Mouse (Mus musculus): ENCODE measurements at regions not wholly inside any gene's neighbourhood (a gene's known extent, or its start where the extent isn't known, plus 50 kb on each side); places are given as distances from the start of the nearest gene placed in this dataset.

DNA sequence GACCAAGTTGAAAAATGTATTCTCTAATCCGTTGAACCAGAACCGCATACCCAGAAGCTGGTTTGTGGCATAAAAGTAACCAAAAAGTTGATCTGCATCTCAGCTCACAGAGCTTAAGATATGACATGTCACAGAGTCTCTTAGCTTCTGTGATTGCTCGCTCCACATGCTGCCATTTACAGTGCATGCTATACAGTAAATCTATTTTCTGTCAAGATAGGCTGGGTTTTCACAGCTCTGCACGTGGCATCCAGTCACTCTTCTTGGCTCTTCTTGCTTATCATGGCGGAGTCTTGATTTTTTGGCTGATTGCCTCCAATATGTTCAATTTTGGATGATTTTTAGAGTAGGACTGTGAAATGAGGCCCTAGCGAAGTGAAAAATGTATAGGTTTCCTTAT lies 397.5 kb downstream of the Hsfy2 start:
- no peaks in the 10 kb centered on the region for H3K4me1 ChIP-seq (replicated peaks; ENCODE audit: low read depth, low read length)
- TF ChIP-seq CTCF (conservative IDR thresholded peaks at IDR 0.05; ENCODE audit: low read length), result no peak
- no peak for TF ChIP-seq POU5F1 (IDR thresholded peaks at IDR 0.05; ENCODE audit: borderline replicate concordance, low read length)
- TF ChIP-seq NANOG (IDR thresholded peaks at IDR 0.05; ENCODE audit: borderline replicate concordance, low read length), result no peak
- H3K27me3 ChIP-seq (ENCODE audit: insufficient read depth, low read length), result no peaks in the 10 kb centered on the region
- no peak overlapping the region for H3K4me3 ChIP-seq (replicated peaks; ENCODE audit: low read length)
- no peaks in the 10 kb centered on the region for H3K9me3 ChIP-seq (ENCODE audit: low read length)
- H3K36me3 ChIP-seq (ENCODE audit: insufficient read depth, low read length), result no peaks in the 10 kb centered on the region

DNA sequence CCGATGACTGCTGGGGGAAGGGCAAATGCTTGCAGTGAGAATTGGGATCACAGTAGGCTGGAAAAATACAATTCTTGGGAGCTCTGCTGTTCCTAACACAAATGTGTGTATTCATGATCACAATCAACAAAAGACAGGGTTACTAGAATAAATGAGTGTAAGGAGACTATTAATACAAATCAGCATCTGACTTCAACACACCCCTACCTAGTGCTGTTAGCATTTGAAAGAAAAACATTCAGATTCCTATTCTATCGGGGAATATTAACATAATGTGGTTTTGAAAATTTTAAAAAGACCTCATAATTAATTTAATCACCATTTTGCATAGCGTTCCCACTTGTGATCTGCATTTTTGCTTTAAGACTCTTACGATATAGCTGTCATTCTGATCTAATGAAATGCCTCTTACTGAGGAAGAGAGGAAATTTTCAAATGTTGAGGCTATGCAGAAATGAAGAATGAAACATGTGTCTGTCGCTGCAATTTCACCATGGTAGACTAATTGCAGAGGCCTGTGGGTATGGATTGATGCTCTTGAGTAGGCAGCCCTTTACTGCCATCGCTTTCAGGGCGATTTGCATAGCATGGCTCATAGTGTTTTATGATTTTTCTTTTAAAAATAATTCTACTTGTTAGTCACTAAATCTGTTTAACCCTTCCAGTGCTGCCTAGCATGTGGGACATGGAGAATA lies 410.8 kb downstream of the Hsfy2 start:
- Histone ChIP-seq H3K4me3 (replicated peaks; ENCODE audit: low read length) (no peak overlapping the region), H3K36me3 (ENCODE audit: insufficient read depth, low read length) (no peaks in the 10 kb centered on the region), H3K9me3 (ENCODE audit: low read length) (no peaks in the 10 kb centered on the region), H3K27me3 (ENCODE audit: insufficient read depth, low read length) (no peaks in the 10 kb centered on the region), H3K4me1 (replicated peaks; ENCODE audit: low read depth, low read length) (no peaks in the 10 kb centered on the region)
- TF ChIP-seq NANOG (IDR thresholded peaks at IDR 0.05; ENCODE audit: borderline replicate concordance, low read length) (no peak), POU5F1 (IDR thresholded peaks at IDR 0.05; ENCODE audit: borderline replicate concordance, low read length) (no peak), CTCF (conservative IDR thresholded peaks at IDR 0.05; ENCODE audit: low read length) (no peak)

DNA sequence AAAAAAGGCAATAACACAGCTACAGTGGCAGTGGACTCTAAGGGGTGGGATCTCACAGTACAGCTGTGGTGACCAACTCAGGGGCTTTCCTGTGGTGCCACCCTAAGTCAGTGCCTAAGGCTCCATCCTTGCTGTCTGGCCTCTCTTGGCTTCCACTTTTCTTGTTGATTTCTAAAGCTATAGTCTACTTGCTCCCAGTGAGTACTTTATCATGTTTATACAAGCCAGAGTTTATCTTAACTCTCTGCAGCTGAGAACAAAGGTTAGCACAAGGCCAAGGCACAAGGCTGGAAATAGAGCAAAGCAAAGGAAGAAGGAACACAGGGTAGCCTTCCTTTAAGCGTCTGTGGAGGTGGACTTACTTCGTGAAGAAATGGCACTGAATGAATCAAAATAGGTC lies 417.5 kb downstream of the Hsfy2 start:
- H3K9me3 ChIP-seq (ENCODE audit: low read length), result no peaks in the 10 kb centered on the region
- H3K36me3 ChIP-seq (ENCODE audit: insufficient read depth, low read length), result no peaks in the 10 kb centered on the region
- H3K27me3 ChIP-seq (ENCODE audit: insufficient read depth, low read length), result no peaks in the 10 kb centered on the region
- TF ChIP-seq NANOG (IDR thresholded peaks at IDR 0.05; ENCODE audit: borderline replicate concordance, low read length) (no peak), POU5F1 (IDR thresholded peaks at IDR 0.05; ENCODE audit: borderline replicate concordance, low read length) (no peak), CTCF (conservative IDR thresholded peaks at IDR 0.05; ENCODE audit: low read length) (no peak)
- H3K4me3 ChIP-seq (replicated peaks; ENCODE audit: low read length), result no peak overlapping the region
- no peaks in the 10 kb centered on the region for H3K4me1 ChIP-seq (replicated peaks; ENCODE audit: low read depth, low read length)

DNA sequence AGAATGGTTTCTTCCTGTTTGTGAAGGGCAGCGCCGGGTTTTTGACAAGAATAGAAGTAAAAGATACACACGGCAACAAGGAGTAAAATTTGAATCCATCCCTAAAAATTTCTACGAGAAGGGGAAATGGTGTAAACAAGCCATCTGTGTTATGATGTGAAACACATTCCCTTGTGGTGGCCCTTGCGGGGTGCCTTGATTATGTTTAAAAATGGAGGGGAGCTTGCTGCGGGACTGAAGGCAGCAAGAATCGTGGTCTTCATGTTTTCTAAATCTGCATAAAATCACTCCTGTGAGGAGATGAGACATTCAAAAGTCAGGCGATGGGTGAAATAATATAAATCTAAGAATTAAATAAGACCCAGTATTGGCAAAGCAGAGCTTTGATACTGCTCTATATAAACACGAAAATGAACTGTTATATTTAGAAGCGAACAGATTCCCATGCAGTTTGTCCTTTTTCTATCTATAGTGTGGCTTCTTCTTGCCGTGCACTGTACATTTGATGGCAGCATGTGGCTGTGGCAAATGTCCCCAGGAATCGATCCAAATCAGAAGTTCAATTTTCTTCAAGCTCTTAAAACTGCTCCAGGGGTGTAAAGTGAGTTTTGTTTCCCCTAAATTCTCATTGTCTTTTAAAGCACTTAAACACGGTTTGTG lies 426.4 kb downstream of the Hsfy2 start:
- H3K4me3 ChIP-seq (replicated peaks; ENCODE audit: low read length), result no peak overlapping the region
- H3K27me3 ChIP-seq (ENCODE audit: insufficient read depth, low read length), result no peaks in the 10 kb centered on the region
- no peaks in the 10 kb centered on the region for H3K36me3 ChIP-seq (ENCODE audit: insufficient read depth, low read length)
- H3K9me3 ChIP-seq (ENCODE audit: low read length), result peaks cover 2% of the 10 kb centered on the region
- no peak for TF ChIP-seq NANOG (IDR thresholded peaks at IDR 0.05; ENCODE audit: borderline replicate concordance, low read length)
- no peak for TF ChIP-seq CTCF (conservative IDR thresholded peaks at IDR 0.05; ENCODE audit: low read length)
- no peak for TF ChIP-seq POU5F1 (IDR thresholded peaks at IDR 0.05; ENCODE audit: borderline replicate concordance, low read length)
- H3K4me1 ChIP-seq (replicated peaks; ENCODE audit: low read depth, low read length), result no peaks in the 10 kb centered on the region

DNA sequence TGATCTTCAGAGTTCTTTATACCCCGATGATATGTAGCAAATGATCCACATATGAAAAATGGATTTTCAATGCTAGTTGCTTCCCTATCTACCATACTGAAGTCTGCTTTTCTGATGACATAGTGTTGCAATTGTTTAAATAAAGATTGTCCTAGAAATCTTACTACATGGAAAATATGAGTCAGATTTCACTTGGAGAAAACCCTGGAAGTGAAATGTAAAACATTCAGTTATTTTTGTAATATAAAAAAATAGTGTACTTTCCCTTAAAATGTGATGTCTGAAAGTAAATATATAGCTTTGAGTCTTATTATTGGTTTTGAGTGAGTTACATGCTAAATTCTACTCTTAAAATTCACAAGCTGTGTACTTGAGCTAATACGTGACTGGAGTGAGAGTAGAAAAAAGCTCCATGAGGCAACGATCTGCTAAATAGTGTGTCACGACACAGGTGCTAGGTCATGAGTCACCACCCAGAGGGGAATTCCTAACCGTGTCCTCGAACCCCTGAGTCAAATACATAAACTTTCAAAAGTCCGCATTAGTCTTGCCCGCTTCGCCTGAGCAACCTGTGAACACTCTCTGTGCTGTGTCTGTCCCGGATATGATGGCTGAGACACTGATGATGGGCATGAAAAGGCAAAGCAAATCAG lies 430.5 kb downstream of the Hsfy2 start:
- TF ChIP-seq POU5F1 (IDR thresholded peaks at IDR 0.05; ENCODE audit: borderline replicate concordance, low read length), result no peak
- no peak for TF ChIP-seq NANOG (IDR thresholded peaks at IDR 0.05; ENCODE audit: borderline replicate concordance, low read length)
- TF ChIP-seq CTCF (conservative IDR thresholded peaks at IDR 0.05; ENCODE audit: low read length), result no peak
- Histone ChIP-seq H3K36me3 (ENCODE audit: insufficient read depth, low read length) (no peaks in the 10 kb centered on the region), H3K27me3 (ENCODE audit: insufficient read depth, low read length) (no peaks in the 10 kb centered on the region), H3K4me3 (replicated peaks; ENCODE audit: low read length) (no peak overlapping the region), H3K4me1 (replicated peaks; ENCODE audit: low read depth, low read length) (no peaks in the 10 kb centered on the region), H3K9me3 (ENCODE audit: low read length) (peaks cover 3% of the 10 kb centered on the region)

DNA sequence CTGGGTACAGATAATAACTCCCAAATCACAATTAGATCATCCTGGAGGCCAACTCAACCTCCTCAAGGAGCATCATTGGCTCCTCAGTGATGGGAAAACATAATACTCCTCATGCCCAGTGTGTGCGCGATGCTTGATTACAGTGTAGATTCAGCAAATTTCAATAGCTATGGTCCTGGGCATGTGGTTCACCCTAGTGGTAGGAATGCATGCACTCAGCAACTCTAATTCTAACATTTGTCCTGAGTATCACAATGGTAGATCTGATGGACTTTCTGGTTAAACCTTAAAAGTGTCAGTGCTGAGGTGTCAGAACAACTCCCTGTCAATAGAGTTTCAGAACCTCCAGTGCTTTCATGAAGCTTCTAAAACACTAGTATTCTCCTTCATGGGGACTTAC lies 442.0 kb downstream of the Hsfy2 start:
- Histone ChIP-seq H3K4me3 (replicated peaks; ENCODE audit: low read length) (no peak overlapping the region), H3K9me3 (ENCODE audit: low read length) (no peaks in the 10 kb centered on the region), H3K4me1 (replicated peaks; ENCODE audit: low read depth, low read length) (no peaks in the 10 kb centered on the region), H3K36me3 (ENCODE audit: insufficient read depth, low read length) (no peaks in the 10 kb centered on the region), H3K27me3 (ENCODE audit: insufficient read depth, low read length) (no peaks in the 10 kb centered on the region)
- no peak for TF ChIP-seq NANOG (IDR thresholded peaks at IDR 0.05; ENCODE audit: borderline replicate concordance, low read length)
- TF ChIP-seq CTCF (conservative IDR thresholded peaks at IDR 0.05; ENCODE audit: low read length), result peak; percentile 31

DNA sequence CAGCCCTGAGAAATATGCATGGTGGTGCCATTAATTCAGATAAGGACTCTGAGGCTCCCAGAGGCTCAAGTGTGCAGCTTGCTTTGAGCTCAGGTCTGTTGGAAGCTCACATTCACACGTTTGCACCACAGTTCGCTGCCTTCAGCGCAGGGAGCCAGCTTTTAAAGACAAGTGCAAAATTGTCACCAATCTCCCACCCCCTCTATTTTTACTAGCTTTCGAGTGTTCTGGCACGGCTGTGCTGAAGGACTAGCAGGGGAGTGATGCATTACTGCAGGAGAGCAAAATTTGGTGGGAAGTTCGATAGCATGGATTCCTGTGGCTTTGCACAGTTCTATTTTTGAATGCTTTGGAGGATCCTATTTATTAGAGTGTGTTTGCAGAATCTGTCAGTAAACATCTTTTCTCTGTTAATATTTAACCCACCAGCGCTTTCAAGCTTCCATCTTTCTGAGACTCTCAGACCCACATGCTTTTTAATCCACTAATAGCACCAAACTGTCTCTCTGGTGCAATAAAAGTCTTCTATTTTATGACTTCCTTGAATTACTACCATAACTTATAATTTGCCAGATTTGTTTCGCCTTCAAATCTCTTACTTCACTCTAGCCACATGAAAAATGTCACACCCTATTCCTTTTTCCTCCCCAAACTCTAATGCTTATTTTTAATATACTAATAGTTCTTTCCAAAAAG lies 453.6 kb downstream of the Hsfy2 start:
- Histone ChIP-seq H3K4me3 (replicated peaks; ENCODE audit: low read length) (no peak overlapping the region), H3K4me1 (replicated peaks; ENCODE audit: low read depth, low read length) (no peaks in the 10 kb centered on the region), H3K9me3 (ENCODE audit: low read length) (no peaks in the 10 kb centered on the region), H3K27me3 (ENCODE audit: insufficient read depth, low read length) (no peaks in the 10 kb centered on the region), H3K36me3 (ENCODE audit: insufficient read depth, low read length) (no peaks in the 10 kb centered on the region)
- TF ChIP-seq CTCF (conservative IDR thresholded peaks at IDR 0.05; ENCODE audit: low read length), result no peak
- no peak for TF ChIP-seq NANOG (IDR thresholded peaks at IDR 0.05; ENCODE audit: borderline replicate concordance, low read length)
- TF ChIP-seq POU5F1 (IDR thresholded peaks at IDR 0.05; ENCODE audit: borderline replicate concordance, low read length), result no peak
